Mouse (Mus musculus): Measurements from ENCODE around the gene Armh3. TPM values are rescaled to one million over a fixed set of nuclear protein-coding genes. Genes with fewer than 3 reads are reported as not detected.

Gene Armh3
- polyA plus RNA-seq, 1 experiment from 2014 or later = 19.4 TPM

- Histone ChIP-seq H3K9me3 (no peaks in the 10 kb centered on the region), H3K4me3 (no peak overlapping the region), H3K27me3 (ENCODE audit: insufficient read depth, poor library complexity, severe bottlenecking) (no peaks in the 10 kb centered on the region), H3K4me1 (replicated peaks) (no peaks in the 10 kb centered on the region), H3K27ac (no peak overlapping the region), H3K36me3 (peaks cover 6% of the 10 kb centered on the region; the same call in 1 of the 2 replicates)
- WGBS = 90% methylated on average over 3 of the region's 3 CpGs
- DNase-seq (ENCODE audit: low spot score) = no peak
Measured at GRCm38 (mm10) chr19:45908246-45908645, 90.0 kb downstream of the Armh3 start.

GRCm38 (mm10) chr19:45907416-45907815, 90.9 kb downstream of the Armh3 start:
- H3K4me3 ChIP-seq = no peak overlapping the region
- 93% methylated on average over 6 of the region's 6 CpGs for WGBS
- no peak for DNase-seq (ENCODE audit: low spot score)
- H3K36me3 ChIP-seq = peaks cover 6% of the 10 kb centered on the region; the same call in 1 of the 2 replicates
- no peak overlapping the region for H3K27ac ChIP-seq
- H3K9me3 ChIP-seq = no peaks in the 10 kb centered on the region
- no peaks in the 10 kb centered on the region for H3K27me3 ChIP-seq (ENCODE audit: insufficient read depth, poor library complexity, severe bottlenecking)
- H3K4me1 ChIP-seq (replicated peaks) = no peaks in the 10 kb centered on the region

- no peak for DNase-seq (ENCODE audit: low spot score)
- H3K9me3 ChIP-seq = no peaks in the 10 kb centered on the region
- H3K36me3 ChIP-seq = peaks cover 6% of the 10 kb centered on the region; the same call in 1 of the 2 replicates
- 89% methylated on average over 3 of the region's 3 CpGs for WGBS
- H3K27me3 ChIP-seq (ENCODE audit: insufficient read depth, poor library complexity, severe bottlenecking) = no peaks in the 10 kb centered on the region
- no peak overlapping the region for H3K4me3 ChIP-seq
- no peak overlapping the region for H3K27ac ChIP-seq
- H3K4me1 ChIP-seq (replicated peaks) = no peaks in the 10 kb centered on the region
Measured at GRCm38 (mm10) chr19:45903861-45904260, 94.4 kb downstream of the Armh3 start.

DNA sequence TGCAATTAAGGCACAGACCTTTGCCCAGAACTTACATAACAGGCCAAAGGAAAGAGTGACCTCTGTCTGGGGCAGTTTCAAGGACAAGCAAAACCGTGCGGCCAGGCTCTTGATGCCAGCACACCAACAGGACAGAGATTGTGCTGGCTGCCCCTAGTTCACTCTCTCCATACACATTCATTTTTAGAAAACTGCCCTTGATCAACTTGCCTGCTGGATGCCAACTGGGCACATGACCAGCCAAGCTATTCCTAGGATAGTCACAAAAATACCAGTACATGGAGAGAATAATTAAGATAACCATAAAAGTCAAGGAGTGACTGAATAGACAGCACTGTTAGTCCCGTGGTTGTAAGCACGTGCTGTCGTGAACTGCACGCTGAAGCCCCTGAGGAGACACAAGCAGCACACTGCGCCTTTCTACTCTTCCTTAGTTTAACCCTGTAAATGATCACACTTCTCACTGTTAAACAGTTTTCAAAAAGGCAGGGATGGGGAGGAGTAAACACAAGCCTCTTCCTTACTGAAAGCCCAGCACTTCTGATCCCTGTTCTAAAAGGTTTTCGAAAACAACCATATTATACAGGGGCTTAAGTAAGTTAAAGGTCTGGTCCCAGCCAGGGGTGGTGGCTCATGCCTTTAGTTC, 95.8 kb downstream of the Armh3 start:
- WGBS = 92% methylated on average over 8 of the region's 8 CpGs
- Histone ChIP-seq H3K4me1 (replicated peaks) (no peaks in the 10 kb centered on the region), H3K36me3 (peaks cover 3% of the 10 kb centered on the region; the same call in 1 of the 2 replicates), H3K27me3 (ENCODE audit: insufficient read depth, poor library complexity, severe bottlenecking) (no peaks in the 10 kb centered on the region), H3K27ac (no peak overlapping the region), H3K4me3 (no peak overlapping the region), H3K9me3 (no peaks in the 10 kb centered on the region)
- DNase-seq (ENCODE audit: low spot score) = no peak

GRCm38 (mm10) chr19:45900836-45901235, 97.5 kb downstream of the Armh3 start:
- H3K27ac ChIP-seq = no peak overlapping the region

GRCm38 (mm10) chr19:45895726-45896125, 102.6 kb downstream of the Armh3 start:
- Histone ChIP-seq H3K4me1 (replicated peaks) (no peaks in the 10 kb centered on the region), H3K9me3 (no peaks in the 10 kb centered on the region), H3K4me3 (no peak overlapping the region), H3K36me3 (peaks cover 5% of the 10 kb centered on the region; the same call in 1 of the 2 replicates), H3K27me3 (ENCODE audit: insufficient read depth, poor library complexity, severe bottlenecking) (no peaks in the 10 kb centered on the region), H3K27ac (no peak overlapping the region)
- WGBS = 94% methylated on average over 1 of the region's 1 CpGs
- no peak for DNase-seq (ENCODE audit: low spot score)

More at GRCm38 (mm10) chr19:45900836-45901235, 97.5 kb downstream of the Armh3 start:
- DNase-seq (ENCODE audit: low spot score) = no peak
- WGBS = 93% methylated on average over 5 of the region's 5 CpGs
- Histone ChIP-seq H3K36me3 (no peaks in the 10 kb centered on the region), H3K4me3 (no peak overlapping the region), H3K27me3 (ENCODE audit: insufficient read depth, poor library complexity, severe bottlenecking) (no peaks in the 10 kb centered on the region), H3K9me3 (no peaks in the 10 kb centered on the region), H3K4me1 (replicated peaks) (no peaks in the 10 kb centered on the region)

GRCm38 (mm10) chr19:45882056-45882455, 116.2 kb downstream of the Armh3 start:
- DNase-seq (ENCODE audit: low spot score) = no peak
- no peak overlapping the region for H3K4me3 ChIP-seq
- H3K9me3 ChIP-seq = no peaks in the 10 kb centered on the region
- peaks cover 4% of the 10 kb centered on the region; the same call in 1 of the 2 replicates for H3K4me1 ChIP-seq (replicated peaks)
- WGBS = 36% methylated on average over 3 of the region's 3 CpGs
- H3K27me3 ChIP-seq (ENCODE audit: insufficient read depth, poor library complexity, severe bottlenecking) = no peaks in the 10 kb centered on the region
- no peak overlapping the region for H3K27ac ChIP-seq
- peaks cover 12% of the 10 kb centered on the region; the same call in 1 of the 2 replicates for H3K36me3 ChIP-seq

- Histone ChIP-seq H3K4me3 (no peak overlapping the region), H3K27me3 (ENCODE audit: insufficient read depth, poor library complexity, severe bottlenecking) (no peaks in the 10 kb centered on the region), H3K4me1 (replicated peaks) (0 out of 2 replicates have a peak, but pooled peaks cover 8% of the 10 kb centered on the region), H3K9me3 (no peaks in the 10 kb centered on the region), H3K36me3 (no peaks in the 10 kb centered on the region), H3K27ac (no peak overlapping the region)
- 89% methylated on average over 1 of the region's 1 CpGs for WGBS
- DNase-seq (ENCODE audit: low spot score) = no peak
Measured at GRCm38 (mm10) chr19:45873320-45873719, 125.0 kb downstream of the Armh3 start.

DNA sequence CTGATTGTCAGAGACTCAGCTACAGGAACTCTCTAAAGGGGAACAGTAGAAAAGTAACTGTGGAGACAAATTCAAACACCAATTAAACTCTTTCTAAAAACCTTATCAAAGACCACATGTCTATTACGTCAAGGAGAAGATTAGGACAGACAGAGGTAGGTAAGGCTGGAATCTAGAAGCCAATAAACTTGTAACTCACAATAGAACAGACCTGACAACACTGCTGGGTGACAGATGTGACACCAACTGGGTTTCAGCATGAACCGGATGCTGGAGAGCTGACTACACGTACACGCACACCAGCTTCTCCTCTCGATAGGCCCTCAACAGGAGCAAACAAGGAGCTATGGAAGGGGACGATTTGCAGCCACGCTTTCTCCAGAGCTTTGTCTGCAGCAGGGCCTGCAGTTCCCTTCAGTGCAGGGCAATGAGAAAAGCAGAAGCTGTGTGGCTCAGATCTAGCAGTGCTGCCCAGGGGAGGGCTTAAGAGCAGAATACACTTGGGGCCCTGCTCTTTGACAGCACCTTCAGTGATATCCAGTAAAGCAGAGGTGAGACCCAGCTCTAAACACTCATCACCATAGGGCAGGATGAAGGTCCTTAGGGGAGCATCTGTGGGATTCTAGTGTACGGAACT, 142.9 kb downstream of the Armh3 start:
- WGBS = 83% methylated on average over 8 of the region's 8 CpGs
- no peaks in the 10 kb centered on the region for H3K4me1 ChIP-seq (replicated peaks)
- no peaks in the 10 kb centered on the region for H3K9me3 ChIP-seq
- DNase-seq (ENCODE audit: low spot score) = no peak
- no peaks in the 10 kb centered on the region for H3K36me3 ChIP-seq
- no peak overlapping the region for H3K4me3 ChIP-seq
- H3K27me3 ChIP-seq (ENCODE audit: insufficient read depth, poor library complexity, severe bottlenecking) = no peaks in the 10 kb centered on the region
- H3K27ac ChIP-seq = no peak overlapping the region

DNA sequence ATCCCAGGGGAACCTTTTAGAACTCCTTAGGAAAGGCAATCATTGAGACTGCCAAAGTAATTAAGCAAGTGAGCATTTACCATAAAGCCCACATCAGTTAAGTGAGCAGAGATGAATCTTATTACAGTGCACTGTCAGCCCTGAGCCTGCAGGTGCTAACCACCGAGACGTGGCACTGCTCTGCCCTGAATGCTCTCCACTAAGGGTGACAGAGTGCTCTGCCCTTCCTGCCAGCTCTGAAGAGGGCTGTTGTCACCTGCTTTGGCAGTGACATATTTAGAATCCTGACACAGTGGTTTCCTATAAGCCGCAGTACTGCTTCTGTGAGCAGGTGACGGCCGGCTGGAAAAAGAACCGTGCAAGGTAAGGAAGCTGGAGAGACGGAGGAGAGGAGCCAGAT, 143.8 kb downstream of the Armh3 start:
- WGBS = 89% methylated on average over 7 of the region's 7 CpGs
- no peak for DNase-seq (ENCODE audit: low spot score)
- Histone ChIP-seq H3K4me1 (replicated peaks) (no peaks in the 10 kb centered on the region), H3K27ac (no peak overlapping the region), H3K27me3 (ENCODE audit: insufficient read depth, poor library complexity, severe bottlenecking) (no peaks in the 10 kb centered on the region), H3K9me3 (no peaks in the 10 kb centered on the region), H3K4me3 (no peak overlapping the region), H3K36me3 (no peaks in the 10 kb centered on the region)

- 90% methylated on average over 4 of the region's 4 CpGs for WGBS
- no peaks in the 10 kb centered on the region for H3K27me3 ChIP-seq (ENCODE audit: insufficient read depth, poor library complexity, severe bottlenecking)
- H3K4me3 ChIP-seq = no peak overlapping the region
Measured at GRCm38 (mm10) chr19:45847733-45848093, 150.6 kb downstream of the Armh3 start.

DNA sequence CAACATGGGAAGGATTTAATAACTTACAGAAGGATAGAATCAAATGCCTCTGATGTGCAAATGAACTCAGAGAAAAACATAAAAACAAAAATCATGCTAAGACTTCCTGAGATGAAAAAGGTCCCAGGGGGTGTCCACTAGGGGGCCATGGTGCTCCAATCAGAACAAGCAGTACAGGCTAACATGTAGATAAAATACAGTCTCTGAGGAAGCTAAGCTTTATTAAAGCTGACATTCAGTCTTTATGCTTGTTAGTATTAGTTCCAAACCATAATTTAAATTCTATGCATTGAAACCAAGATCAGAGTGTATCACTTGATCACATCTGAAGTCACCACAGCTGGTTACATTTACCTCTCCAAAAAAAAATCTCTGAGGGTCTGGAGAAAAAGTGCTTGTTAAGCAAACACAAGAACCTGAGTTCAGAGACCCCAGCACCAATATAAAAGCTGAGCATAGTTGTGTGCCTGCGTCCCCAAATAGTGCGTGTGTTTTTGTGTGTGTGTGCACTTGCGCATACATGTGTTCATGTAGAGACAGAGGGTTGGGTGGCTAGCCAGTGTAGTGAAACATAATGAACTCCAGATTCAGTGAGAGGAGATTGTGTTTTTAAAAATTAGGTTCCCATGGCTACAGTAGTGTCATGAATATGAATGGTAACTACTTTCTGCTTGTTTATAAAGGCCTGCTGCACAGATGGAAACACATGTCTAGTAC, 151.1 kb downstream of the Armh3 start:
- WGBS = 96% methylated on average over 3 of the region's 3 CpGs
- no peak overlapping the region for H3K4me3 ChIP-seq
- no peaks in the 10 kb centered on the region for H3K27me3 ChIP-seq (ENCODE audit: insufficient read depth, poor library complexity, severe bottlenecking)
- H3K27ac ChIP-seq = no peak overlapping the region
- peaks cover 19% of the 10 kb centered on the region for H3K4me1 ChIP-seq (replicated peaks)
- no peaks in the 10 kb centered on the region for H3K9me3 ChIP-seq
- no peak for DNase-seq (ENCODE audit: low spot score)
- no peaks in the 10 kb centered on the region for H3K36me3 ChIP-seq

More at GRCm38 (mm10) chr19:45847733-45848093, 150.6 kb downstream of the Armh3 start:
- H3K27ac ChIP-seq = no peak overlapping the region
- peaks cover 19% of the 10 kb centered on the region for H3K4me1 ChIP-seq (replicated peaks)
- no peak for DNase-seq (ENCODE audit: low spot score)
- H3K36me3 ChIP-seq = no peaks in the 10 kb centered on the region
- H3K9me3 ChIP-seq = no peaks in the 10 kb centered on the region

GRCm38 (mm10) chr19:45844209-45844608, 154.1 kb downstream of the Armh3 start:
- Histone ChIP-seq H3K9me3 (no peaks in the 10 kb centered on the region), H3K4me1 (replicated peaks) (peaks cover 19% of the 10 kb centered on the region), H3K27me3 (ENCODE audit: insufficient read depth, poor library complexity, severe bottlenecking) (no peaks in the 10 kb centered on the region), H3K4me3 (no peak overlapping the region), H3K27ac (peak overlapping the region; percentile 40; the same call in 1 of the 2 replicates), H3K36me3 (no peaks in the 10 kb centered on the region)
- WGBS = 36% methylated on average over 3 of the region's 3 CpGs
- DNase-seq (ENCODE audit: low spot score) = no peak

Data from hindbrain, embryonic 10.5 days (tissue).